Mouse (Mus musculus) megakaryocyte-erythroid progenitor cell, adult 5-6 weeks (primary cell): ENCODE data around the gene Cks1b. TPM values are rescaled to one million over a fixed set of nuclear protein-coding genes. Genes with fewer than 3 reads are reported as not detected.
A peak's percentile ranks its signal among the peaks of the same experiment; 100 is the strongest.

ENCODE experiments used
- ATAC-seq: replicated peaks from 2 replicates; pipeline ENCODE4 v1.8.0; 2016; ENCODE audit warnings: mild to moderate bottlenecking, inconsistent platforms; ENCODE audit not compliant: severe bottlenecking, poor library complexity, low FRiP score, low TSS enrichment
- total RNA-seq, 2 experiments: library from RNA; stranded (forward) in 1 of 2; stranded (reverse) in 1 of 2; fragments of 200-1000, 215-1000 nt in 1 of 2; fragments of >200 nt in 1 of 2; fragmentation: Nextera tagmentation in 1 of 2; gene quantifications; 2 replicates each; pipeline ENCODE4 v1.2.3; 2014 to 2017

The Cks1b gene
- total RNA-seq, 2 experiments from 2014 or later, result 127 to 237 TPM

- no peak for ATAC-seq
These were observed 9.7 kb downstream of the Cks1b start for GRCm38 (mm10) chr3:89408448-89408847.

- no peak for ATAC-seq
These were observed 11.3 kb downstream of the Cks1b start for GRCm38 (mm10) chr3:89406887-89407286.

GRCm38 (mm10) chr3:89402693-89403092 lies 15.5 kb downstream of the Cks1b start, which contains the start of gene Lenep:
Gene Lenep (minus strand): TSS chr3:89402793.
- no peak for ATAC-seq

DNA sequence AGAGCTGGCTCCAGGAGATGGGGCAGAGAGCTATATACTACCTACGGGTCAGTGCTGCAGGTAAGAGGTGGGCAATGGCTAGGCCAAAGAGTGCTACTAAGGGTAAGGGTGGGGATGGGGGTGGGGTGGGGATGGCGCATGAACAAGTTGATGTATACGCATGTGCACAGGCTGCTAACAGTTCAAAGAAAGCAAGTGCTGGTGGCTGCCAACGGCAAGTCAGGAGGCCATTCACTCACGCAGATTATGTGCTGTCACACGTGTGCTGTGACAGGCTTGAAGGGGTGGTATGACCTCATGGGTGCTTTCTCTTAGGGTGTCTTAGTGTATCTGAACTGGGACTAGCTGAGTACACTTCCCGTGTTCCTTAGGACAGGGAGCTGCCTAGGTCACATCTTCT lies 16.9 kb downstream of the Cks1b start:
- no peak for ATAC-seq

DNA sequence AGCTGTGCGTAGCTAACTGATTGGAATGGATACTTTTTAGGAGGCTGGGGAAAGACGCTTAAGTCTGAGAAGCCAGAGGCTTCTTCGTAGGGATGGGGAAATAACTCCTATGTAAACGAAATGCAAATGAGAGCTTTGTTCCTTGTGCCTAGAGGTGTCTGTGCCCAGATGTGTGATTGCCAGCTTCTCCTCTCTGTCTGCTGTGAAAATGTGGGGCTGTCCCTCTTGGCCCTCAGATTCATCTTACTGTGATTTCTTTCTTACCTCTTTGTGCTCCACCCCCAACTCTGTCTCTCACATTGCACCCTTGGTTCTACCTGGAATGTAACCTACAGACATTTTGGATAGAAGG lies 21.6 kb downstream of the Cks1b start:
- no peak for ATAC-seq

DNA sequence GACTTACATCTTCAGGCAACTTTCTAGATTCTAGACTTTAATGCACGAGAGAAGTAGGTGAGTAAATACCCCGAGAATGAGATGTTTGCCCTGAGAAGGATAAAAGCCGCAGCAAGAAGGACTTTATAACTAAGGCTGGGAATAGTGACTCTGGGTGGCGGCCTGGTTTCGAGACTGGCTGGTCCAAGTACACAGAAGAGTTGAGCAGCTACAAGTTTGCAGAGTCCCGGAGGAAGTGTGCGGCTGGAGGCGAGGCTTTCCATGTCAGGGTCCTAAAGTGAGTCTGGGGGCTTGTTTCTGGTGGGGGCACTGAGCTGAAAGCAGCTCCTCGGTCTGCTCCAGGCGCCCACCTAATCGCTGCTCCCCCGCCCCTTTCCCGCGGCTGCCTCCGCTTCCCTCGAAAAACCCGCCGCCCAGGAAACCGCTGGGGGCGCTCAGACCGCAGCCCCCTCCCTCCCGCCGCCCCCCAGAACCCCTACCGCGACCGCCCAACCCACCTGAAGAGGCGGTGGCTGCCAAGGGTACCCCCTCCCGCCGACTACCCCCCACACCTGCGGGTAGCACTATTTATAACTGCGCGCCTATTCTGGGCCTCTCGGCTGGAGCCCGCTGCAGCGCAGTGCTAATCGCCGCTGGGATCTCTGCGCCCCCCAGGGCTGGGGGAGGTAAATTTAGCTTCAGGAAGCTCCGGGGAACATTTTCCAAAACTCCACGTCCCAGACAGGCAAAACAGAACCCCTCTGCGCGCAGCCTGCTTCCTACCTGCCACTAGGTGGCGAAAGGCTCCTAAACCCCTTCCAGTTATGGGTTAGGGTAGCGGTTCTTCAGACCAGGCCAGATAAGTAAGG lies 22.2 kb downstream of the Cks1b start:
- 0 out of 2 replicates have a peak, but pooled peaks have one; percentile 16 for ATAC-seq

DNA sequence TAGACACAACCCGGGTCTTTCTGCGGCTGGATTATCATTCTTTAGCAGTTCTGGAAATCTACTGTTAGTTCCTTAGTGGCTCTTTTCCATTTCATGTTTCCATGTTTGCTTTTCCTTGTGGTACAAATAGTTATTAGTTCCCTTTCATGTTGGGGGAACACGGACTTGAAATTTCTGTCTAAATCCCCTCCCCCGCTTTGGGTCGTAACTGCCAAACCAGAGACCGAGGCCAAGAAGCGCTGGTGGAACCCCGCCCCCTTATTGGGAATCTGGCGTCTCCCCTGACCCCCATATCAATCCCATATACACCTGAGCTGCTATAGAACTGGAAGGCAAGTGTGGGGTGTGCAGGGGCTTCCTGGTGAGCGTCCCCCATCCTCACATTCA lies 22.8 kb downstream of the Cks1b start:
- no peak for ATAC-seq

- ATAC-seq, result 0 out of 2 replicates have a peak, but pooled peaks have one; percentile 16
These were observed 23.3 kb downstream of the Cks1b start for GRCm38 (mm10) chr3:89394894-89395256.

GRCm38 (mm10) chr3:89394006-89394893 lies 23.9 kb downstream of the Cks1b start, which contains the start of gene Zbtb7b:
Gene Zbtb7b (minus strand): TSS chr3:89394776.
- ATAC-seq, result peak; percentile 58

GRCm38 (mm10) chr3:89393605-89394004 lies 24.6 kb downstream of the Cks1b start:
- ATAC-seq, result peak; percentile 85

DNA sequence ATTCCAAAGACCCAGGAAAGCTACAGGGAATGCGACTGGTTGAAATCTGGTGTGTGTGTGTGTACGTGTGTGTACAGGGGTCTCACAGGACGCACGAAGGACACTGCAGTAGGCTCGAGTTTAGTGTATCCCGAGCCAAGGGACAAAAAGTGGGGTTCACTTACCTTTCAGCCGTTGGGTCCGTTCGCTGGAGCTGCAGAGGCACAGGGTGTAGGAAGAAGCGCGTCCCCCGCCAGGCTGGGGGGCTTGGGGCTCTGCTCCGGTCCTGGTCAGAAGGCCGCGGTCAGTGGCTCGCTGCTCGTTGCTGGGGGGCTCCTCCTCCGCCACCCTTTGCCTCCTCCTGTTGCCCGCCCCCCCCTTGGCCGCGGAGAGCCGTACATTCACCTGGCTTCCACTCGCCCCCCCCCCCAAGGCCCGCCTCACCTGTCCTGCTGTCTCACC lies 25.3 kb downstream of the Cks1b start:
- ATAC-seq, result no peak

DNA sequence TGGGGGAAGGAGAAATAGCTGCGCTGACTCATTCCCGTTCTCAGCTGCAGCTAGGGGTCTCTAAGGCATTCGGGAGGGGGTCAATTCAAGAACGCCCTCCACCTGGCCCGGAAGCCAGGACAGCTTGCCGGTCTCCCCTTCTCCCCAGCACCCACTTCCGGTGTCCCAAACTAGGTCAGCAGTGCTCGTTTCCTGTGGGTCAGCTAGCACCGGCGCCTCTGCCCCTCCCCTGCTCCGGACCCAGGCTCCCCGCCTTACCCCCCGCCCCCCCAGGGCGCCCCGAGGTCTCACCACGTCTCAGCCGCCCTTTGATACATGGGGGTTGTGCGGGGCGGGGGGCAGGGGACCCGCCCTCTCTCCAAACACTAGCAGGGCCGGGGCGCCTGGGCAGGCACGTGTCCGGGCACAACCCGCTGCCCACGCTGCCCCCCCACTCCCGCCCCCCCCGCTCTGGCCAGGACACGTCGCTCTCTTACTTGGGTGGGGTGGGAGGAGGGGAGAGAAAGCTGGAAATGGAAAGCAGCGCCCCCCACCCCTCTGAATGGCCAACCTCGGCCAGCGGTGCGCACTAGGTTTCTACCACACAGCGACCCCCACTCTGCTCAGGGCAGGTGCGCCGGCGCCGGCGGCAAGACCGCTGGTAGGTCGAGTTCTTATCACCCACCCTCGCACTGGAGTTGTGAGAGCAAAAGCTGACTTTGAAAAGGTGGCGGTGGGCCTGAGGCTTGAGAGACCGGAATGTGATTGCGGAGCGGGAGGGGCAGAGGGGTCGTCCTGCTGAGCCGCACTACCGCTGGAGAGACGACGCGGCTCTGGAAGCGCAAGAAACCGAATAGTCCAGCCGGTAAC lies 26.3 kb downstream of the Cks1b start:
- ATAC-seq, result no peak

DNA sequence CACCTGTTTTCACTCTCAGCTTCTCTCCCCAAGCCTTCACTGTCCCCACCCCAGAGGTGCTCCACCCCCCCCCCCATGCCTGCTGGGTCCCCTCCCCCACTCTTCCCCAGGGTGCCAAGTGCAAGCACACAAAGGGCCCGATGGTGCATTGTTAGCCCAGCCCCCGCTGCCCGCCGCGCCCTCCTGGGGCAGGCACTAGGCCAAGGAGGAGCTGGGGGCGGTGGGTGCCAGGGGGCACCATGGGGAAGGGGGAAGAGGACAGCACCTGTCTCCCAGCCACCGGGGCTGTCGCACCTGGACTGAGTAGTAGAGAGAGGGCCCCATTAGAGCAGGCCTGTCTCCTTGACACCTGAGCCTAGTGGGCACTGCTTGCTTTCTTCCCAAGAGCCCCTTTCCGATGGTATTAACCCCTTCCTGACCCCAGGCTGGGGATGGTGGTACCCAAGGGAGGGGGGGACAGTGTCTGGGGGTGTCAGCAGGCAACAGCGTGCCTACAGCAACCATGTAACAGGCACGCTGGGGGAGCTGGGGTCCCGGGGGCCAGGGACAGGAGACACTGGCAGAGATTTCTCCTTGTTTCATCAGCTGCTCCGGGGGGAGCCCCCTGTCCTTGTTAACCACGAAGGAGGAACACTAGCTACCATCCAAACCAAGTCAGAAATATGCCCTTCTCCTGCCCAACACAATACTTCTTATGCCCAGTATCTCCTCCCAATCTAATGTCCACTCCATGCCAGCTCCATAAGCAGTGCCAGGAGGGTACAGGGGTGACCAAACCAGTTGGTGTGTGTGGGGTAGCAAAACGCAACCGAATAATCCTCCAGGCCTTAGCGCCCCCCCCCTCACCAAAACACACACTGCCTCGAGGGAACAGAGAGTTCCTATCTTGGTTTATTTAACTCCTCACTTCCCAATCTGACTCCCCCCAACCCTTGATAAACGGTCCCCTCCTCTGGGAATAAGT lies 27.2 kb downstream of the Cks1b start:
- no peak for ATAC-seq

DNA sequence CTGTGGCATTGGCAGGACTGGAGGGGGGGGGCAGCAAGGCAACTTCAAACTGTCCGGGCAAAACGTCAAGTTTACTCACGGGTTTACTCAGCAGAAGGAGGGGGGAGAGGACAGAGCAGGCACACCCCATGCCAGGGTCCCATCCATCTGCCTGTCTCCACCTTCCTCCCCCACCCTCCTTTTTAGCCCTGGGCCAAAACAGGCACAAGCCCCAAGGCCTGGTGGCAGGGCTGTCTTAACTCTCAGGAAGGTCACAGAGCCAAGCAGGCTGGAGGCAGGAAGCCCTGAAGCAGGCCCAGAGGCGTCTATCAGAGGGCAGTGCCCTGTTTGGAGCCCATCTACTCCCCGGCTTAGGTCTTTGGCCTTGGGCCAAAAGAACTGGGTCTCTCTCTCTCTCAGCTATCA lies 28.1 kb downstream of the Cks1b start:
- no peak for ATAC-seq

DNA sequence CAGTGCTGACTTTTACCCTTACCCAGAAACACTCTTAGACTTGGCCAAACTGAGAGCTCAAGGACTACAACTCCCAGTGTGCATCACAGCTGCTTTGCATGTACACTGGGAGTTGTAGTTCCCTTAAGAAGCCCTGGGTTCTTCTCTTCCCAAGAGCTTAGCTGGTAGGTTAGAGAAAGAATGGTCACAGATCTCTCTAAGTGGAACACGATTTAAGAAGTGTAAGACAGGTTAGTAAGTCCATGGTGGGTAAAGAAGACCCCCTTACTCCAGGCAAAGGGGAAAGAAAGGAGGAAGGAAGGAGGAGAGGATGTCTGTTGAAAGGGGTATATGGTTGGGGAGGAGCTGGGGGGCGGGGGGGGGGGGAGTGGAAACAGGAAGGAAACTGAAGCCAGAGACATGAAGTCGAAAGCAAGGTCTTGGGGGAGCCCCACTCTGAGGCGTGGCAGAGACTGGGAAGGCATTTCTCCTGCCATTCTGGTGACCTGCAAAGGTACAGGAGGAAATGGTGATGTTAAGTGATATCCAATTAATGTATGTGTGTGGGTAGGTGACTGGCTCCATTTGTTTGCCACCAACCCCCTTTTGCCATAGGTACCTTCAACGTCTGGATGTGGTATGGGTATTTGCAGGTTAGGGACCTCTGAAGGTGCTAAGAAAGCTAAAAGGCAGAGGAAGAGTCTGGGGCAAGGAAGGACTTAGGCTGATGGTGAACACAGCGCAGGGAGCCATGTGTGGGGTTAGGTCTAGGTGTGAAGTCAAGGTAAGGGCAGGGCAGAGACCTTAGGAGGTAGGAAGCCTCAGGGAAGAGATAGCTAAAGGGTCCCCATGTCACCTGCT lies 29.1 kb downstream of the Cks1b start:
- no peak for ATAC-seq

GRCm38 (mm10) chr3:89388134-89388881 lies 29.9 kb downstream of the Cks1b start:
- ATAC-seq, result peak; percentile 64

- ATAC-seq, result no peak
These were observed 30.6 kb downstream of the Cks1b start for GRCm38 (mm10) chr3:89387632-89388031.
